Mouse (Mus musculus): ENCODE measurements around the gene Pex16.

DNA sequence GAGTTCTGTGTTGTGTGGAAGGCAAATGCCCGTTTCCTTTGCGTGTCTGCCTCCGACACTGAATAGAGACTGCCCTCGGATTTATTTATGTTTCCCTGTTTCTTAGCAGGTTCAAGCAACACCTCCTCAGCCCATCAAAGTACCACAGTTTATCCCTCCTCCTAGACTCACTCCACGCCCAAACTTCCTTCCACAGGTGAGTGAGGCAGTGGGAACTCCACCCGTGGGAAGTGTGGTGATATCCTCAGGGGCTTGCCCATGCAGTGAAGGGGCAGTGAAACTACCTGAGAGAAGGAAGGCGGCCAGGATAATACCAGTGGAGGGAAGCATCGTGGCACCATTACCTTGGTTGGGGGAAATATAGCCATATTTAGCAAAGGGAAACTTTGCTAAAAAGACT lies 46.3 kb upstream of the Pex16 start:
- no peak for TF ChIP-seq GATA1 (IDR thresholded peaks at IDR 0.05; ENCODE audit: borderline replicate concordance, low read length)
- TF ChIP-seq FLI1 (IDR thresholded peaks at IDR 0.05; ENCODE audit: low read length), result no peak

Data from megakaryocyte, embryonic 14.5 days (primary cell).